Comparison of ENCODE assay signal across 16 mouse cellular contexts in genomic region chr7:134525041-134525440, GRCm38 (mm10).
A peak's percentile ranks its signal among the peaks of the same experiment; 100 is the strongest.
DNase-seq lines count a peak whose midpoint lies in the region; ATAC-seq and TF ChIP-seq lines count a peak whose summit lies in the region.
"Had no signal": no experiment of that assay in that cellular context is flagged by ENCODE, and none has a peak within 500 bp of the region (broad histone marks: within the 10 kb centered on the region; RNA-seq: fewer than 3 reads in every experiment).

No protein-coding gene starts in this region.

- peak; percentile 89 for ATAC-seq in liver, embryonic 14.5 days (ENCODE audit: insufficient read depth)
- ATAC-seq in megakaryocyte progenitor cell, adult 5-6 weeks (replicated peaks; ENCODE audit: poor library complexity), result peak; percentile 55
- ATAC-seq in heart, embryonic 11.5 days (replicated peaks; ENCODE audit: insufficient number of reproducible peaks, low FRiP score, low TSS enrichment), result no peak
- ATAC-seq in intestine, postnatal 0 days, result no peak
- no peak for ATAC-seq in neural tube, embryonic 15.5 days (ENCODE audit: low FRiP score)
- ATAC-seq: forebrain, embryonic 15.5 days had no signal

- H3K4me1 ChIP-seq in liver, embryonic 14.5 days (replicated peaks; ENCODE audit: control insufficient read depth in 2 of 2, insufficient read depth in 2 of 2, low read length in 1 of 2), result peaks cover 22 to 27% of the 10 kb centered on the region in 2 experiments
- no peaks in the 10 kb centered on the region for H3K4me1 ChIP-seq in heart, embryonic 11.5 days (ENCODE audit: control insufficient read depth, insufficient read depth, low read length)
- H3K4me1 ChIP-seq in intestine, postnatal 0 days (replicated peaks; ENCODE audit: control insufficient read depth, insufficient read depth, low read length), result no peaks in the 10 kb centered on the region
- H3K4me1 ChIP-seq in neural tube, embryonic 15.5 days, result no peaks in the 10 kb centered on the region
- H3K4me1 ChIP-seq: embryonic facial prominence, embryonic 12.5 days; forebrain, embryonic 15.5 days; heart, embryonic 12.5 days; hindbrain, embryonic 15.5 days had no signal

- H3K27ac ChIP-seq in liver, embryonic 14.5 days, result peak overlapping the region; percentile 41
- no peak overlapping the region for H3K27ac ChIP-seq in heart, embryonic 11.5 days (ENCODE audit: low read depth, low read length)
- no peak overlapping the region for H3K27ac ChIP-seq in intestine, postnatal 0 days (ENCODE audit: low read depth, low read length)
- no peak overlapping the region for H3K27ac ChIP-seq in neural tube, embryonic 15.5 days (replicated peaks)
- H3K27ac ChIP-seq: embryonic facial prominence, embryonic 12.5 days; forebrain, embryonic 15.5 days; heart, adult 2 months; hindbrain, embryonic 15.5 days had no signal

- no peak for TF ChIP-seq CTCF in liver, embryonic 14.5 days (IDR thresholded peaks at IDR 0.05; ENCODE audit: low read depth)
- TF ChIP-seq CTCF in intestine, postnatal 0 days (IDR thresholded peaks at IDR 0.05; ENCODE audit: low read depth), result no peak

- 0 out of 2 replicates have a peak overlapping the region, but pooled peaks have one; percentile 18 for H3K4me2 ChIP-seq in liver, embryonic 14.5 days (ENCODE audit: low read depth)
- no peak overlapping the region for H3K4me2 ChIP-seq in heart, embryonic 11.5 days
- no peak overlapping the region for H3K4me2 ChIP-seq in intestine, postnatal 0 days (replicated peaks; ENCODE audit: low read depth)
- no peak overlapping the region for H3K4me2 ChIP-seq in neural tube, embryonic 15.5 days
- H3K4me2 ChIP-seq: embryonic facial prominence, embryonic 12.5 days; forebrain, embryonic 15.5 days; heart, embryonic 12.5 days; hindbrain, embryonic 15.5 days had no signal

- no peaks in the 10 kb centered on the region for H3K27me3 ChIP-seq in liver, embryonic 14.5 days (ENCODE audit: control insufficient read depth, insufficient read depth, low read length)
- H3K27me3 ChIP-seq in heart, embryonic 11.5 days (ENCODE audit: control insufficient read depth, insufficient read depth, low read length), result no peaks in the 10 kb centered on the region
- no peaks in the 10 kb centered on the region for H3K27me3 ChIP-seq in intestine, postnatal 0 days (replicated peaks; ENCODE audit: control insufficient read depth, insufficient read depth, low read length)
- no peaks in the 10 kb centered on the region for H3K27me3 ChIP-seq in neural tube, embryonic 15.5 days (replicated peaks)
- H3K27me3 ChIP-seq: embryonic facial prominence, embryonic 12.5 days; forebrain, embryonic 15.5 days; heart, embryonic 12.5 days; hindbrain, embryonic 15.5 days had no signal

- no peaks in the 10 kb centered on the region for H3K9me3 ChIP-seq in liver, embryonic 14.5 days (ENCODE audit: control insufficient read depth, low read length)
- no peaks in the 10 kb centered on the region for H3K9me3 ChIP-seq in heart, embryonic 11.5 days (replicated peaks; ENCODE audit: control insufficient read depth, low read length)
- no peaks in the 10 kb centered on the region for H3K9me3 ChIP-seq in intestine, postnatal 0 days (ENCODE audit: control insufficient read depth)
- no peaks in the 10 kb centered on the region for H3K9me3 ChIP-seq in neural tube, embryonic 15.5 days (replicated peaks)
- H3K9me3 ChIP-seq: embryonic facial prominence, embryonic 12.5 days; forebrain, embryonic 15.5 days; heart, embryonic 12.5 days; hindbrain, embryonic 15.5 days had no signal

- 73% methylated on average over 1 of the region's 1 CpGs for WGBS in liver, embryonic 14.5 days (ENCODE audit: insufficient replicate concordance)
- WGBS in heart, embryonic 11.5 days (ENCODE audit: insufficient replicate concordance), result 86% methylated on average over 1 of the region's 1 CpGs
- 85% methylated on average over 1 of the region's 1 CpGs for WGBS in intestine, postnatal 0 days
- 87% methylated on average over 1 of the region's 1 CpGs for whole genome bisulfite sequencing in neural tube, embryonic 15.5 days

- H3K9ac ChIP-seq in liver, embryonic 14.5 days (replicated peaks), result no peak overlapping the region; the same call in 1 of the 2 replicates
- no peak overlapping the region for H3K9ac ChIP-seq in heart, embryonic 11.5 days (ENCODE audit: low read depth, low read length)
- H3K9ac ChIP-seq in intestine, postnatal 0 days (ENCODE audit: low read depth, low read length), result no peak overlapping the region
- no peak overlapping the region for H3K9ac ChIP-seq in neural tube, embryonic 15.5 days (replicated peaks)
- H3K9ac ChIP-seq: embryonic facial prominence, embryonic 12.5 days; forebrain, embryonic 15.5 days; heart, embryonic 12.5 days; hindbrain, embryonic 15.5 days had no signal

- peak; percentile 61; the same call in 1 of the 2 replicates for TF ChIP-seq EP300 in liver, embryonic 14.5 days (IDR thresholded peaks at IDR 0.05; ENCODE audit: low read depth)

- no peak overlapping the region for H3K4me3 ChIP-seq in liver, embryonic 14.5 days (ENCODE audit: insufficient read depth in 1 of 2, low read depth in 2 of 2, low read length in 2 of 2)
- no peak overlapping the region for H3K4me3 ChIP-seq in heart, embryonic 11.5 days (ENCODE audit: low read depth, low read length)
- no peak overlapping the region for H3K4me3 ChIP-seq in intestine, postnatal 0 days (ENCODE audit: low read depth, low read length)
- H3K4me3 ChIP-seq in neural tube, embryonic 15.5 days (replicated peaks), result no peak overlapping the region
- H3K4me3 ChIP-seq: embryonic facial prominence, embryonic 12.5 days; forebrain, embryonic 15.5 days; heart, adult 2 months; heart, embryonic 12.5 days; hindbrain, embryonic 15.5 days had no signal

- DNase-seq in c-Kit-positive CD71-positive TER-119-negative erythroid progenitor cells, embryonic 14.5 days (ENCODE audit: low read depth), result peak; percentile 28
- DNase-seq in liver, result peak; percentile 33
- DNase-seq in liver, embryonic 14.5 days (ENCODE audit: low read depth in 3 of 3, low spot score in 3 of 3), result peak in 2 of 3 experiments; percentile 29 to 35
- DNase-seq: adrenal gland, postnatal 10 days; cerebellum, adult 8-10 months; cerebellum, postnatal 14 days; gastrocnemius, postnatal 14 days; heart, adult 2 months had no signal

- no peaks in the 10 kb centered on the region for H3K36me3 ChIP-seq in liver, embryonic 14.5 days (replicated peaks; ENCODE audit: control insufficient read depth, insufficient read depth, low read depth)
- H3K36me3 ChIP-seq in heart, embryonic 11.5 days (ENCODE audit: control insufficient read depth, insufficient read depth, low read length), result no peaks in the 10 kb centered on the region
- no peaks in the 10 kb centered on the region for H3K36me3 ChIP-seq in intestine, postnatal 0 days (ENCODE audit: control insufficient read depth, insufficient read depth)
- H3K36me3 ChIP-seq in neural tube, embryonic 15.5 days, result no peaks in the 10 kb centered on the region
- H3K36me3 ChIP-seq: embryonic facial prominence, embryonic 12.5 days; forebrain, embryonic 15.5 days; heart, embryonic 12.5 days; hindbrain, embryonic 15.5 days had no signal

Comparison
In these comparisons a context has a peak if more than half of its experiments do, and no peak if none do; other contexts are left out.
1. ATAC-seq: peak in liver, embryonic 14.5 days (single experiment) and megakaryocyte progenitor cell, adult 5-6 weeks (single experiment); none in heart, embryonic 11.5 days (single experiment), intestine, postnatal 0 days (single experiment) and neural tube, embryonic 15.5 days (single experiment).
2. Peak in every context shown above with its lines, with median percentiles within 50 percentile points of each other: DNase-seq.